Mouse (Mus musculus): ENCODE data around the gene Xrn1. TPM values are rescaled to one million over a fixed set of nuclear protein-coding genes. Genes with fewer than 3 reads are reported as not detected.

Xrn1 gene
- polyA plus RNA-seq, 1 experiment from 2014 or later = 18.8 TPM

DNA sequence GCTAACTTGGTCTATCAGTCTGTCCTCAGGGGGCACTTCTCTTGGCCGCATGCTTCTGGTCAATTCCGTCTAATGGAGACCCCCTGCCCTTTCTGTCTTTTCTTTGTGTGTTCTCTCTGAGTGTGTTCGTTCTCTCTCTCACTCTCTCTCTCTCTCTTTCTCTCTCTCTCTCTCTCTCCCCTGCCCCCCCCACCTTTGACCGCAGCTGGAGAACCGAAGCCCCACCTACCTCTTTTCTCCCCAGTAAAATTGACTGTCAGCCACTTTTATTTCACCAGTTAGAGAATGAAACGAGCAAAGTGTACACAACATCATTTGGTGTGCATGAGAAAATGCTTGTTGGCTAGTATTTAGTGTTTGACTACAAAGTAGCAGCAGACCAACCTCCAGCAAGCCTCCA lies 4.7 kb downstream of the Xrn1 start:
- ATAC-seq (ENCODE audit: insufficient number of reproducible peaks, insufficient read depth, low FRiP score, low read depth) = no peak
- H3K4me2 ChIP-seq (ENCODE audit: low read length) = no peak overlapping the region
- H3K9ac ChIP-seq (ENCODE audit: low read length) = no peak overlapping the region
- peaks cover 20% of the 10 kb centered on the region for H3K36me3 ChIP-seq (ENCODE audit: control insufficient read depth, insufficient read depth, low read length)
- H3K4me3 ChIP-seq (ENCODE audit: control insufficient read depth in 1 of 2, insufficient read depth in 1 of 2, low read depth in 1 of 2, low read length in 2 of 2) = no peak overlapping the region
- H3K27ac ChIP-seq (replicated peaks in 1 of 2; ENCODE audit: control insufficient read depth in 1 of 2, insufficient read depth in 1 of 2, low read depth in 2 of 2, low read length in 2 of 2) = no peak overlapping the region
- no peaks in the 10 kb centered on the region for H3K9me3 ChIP-seq (ENCODE audit: control insufficient read depth, low read length)
- no peaks in the 10 kb centered on the region for H3K4me1 ChIP-seq (ENCODE audit: control insufficient read depth in 2 of 2, insufficient read depth in 2 of 2, low read length in 2 of 2)
- no peaks in the 10 kb centered on the region for H3K27me3 ChIP-seq (ENCODE audit: control insufficient read depth, insufficient read depth, low read length)
- 74% methylated on average over 6 of the region's 6 CpGs for WGBS

DNA sequence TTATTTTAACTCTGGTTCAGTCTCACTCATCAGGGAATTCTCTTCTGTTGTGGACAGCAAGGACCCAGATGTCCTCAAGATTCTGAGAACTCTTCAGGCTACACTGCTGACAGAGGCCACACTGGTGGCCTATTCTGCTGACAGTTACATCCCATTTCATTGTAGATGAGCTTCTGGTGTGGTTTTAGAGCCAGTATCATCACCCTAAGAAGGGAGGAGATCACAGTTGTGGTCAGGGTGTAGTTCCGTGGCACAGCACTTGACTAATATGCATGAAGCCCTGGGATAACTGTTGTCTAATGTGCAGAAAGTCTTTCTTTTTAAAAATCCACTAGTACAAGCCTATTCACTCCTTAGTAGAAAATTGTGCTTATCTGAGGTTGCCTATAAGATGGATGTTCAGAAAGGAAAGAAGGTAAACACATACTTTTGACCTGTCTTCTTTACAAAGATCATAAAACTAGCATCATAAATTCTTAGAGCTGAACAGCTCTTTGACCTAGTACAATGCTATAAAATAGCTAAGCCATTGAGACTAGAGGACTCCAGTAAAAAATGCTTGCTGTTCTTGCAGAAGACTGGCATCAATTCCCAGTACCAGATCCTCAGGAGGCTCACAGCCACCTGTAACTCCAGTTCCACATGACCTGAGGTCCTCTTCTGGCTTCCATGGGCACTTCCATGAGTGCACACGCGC lies 5.3 kb downstream of the Xrn1 start:
- WGBS = 85% methylated on average over 3 of the region's 3 CpGs
- Histone ChIP-seq H3K9ac (ENCODE audit: low read length) (no peak overlapping the region), H3K27me3 (ENCODE audit: control insufficient read depth, insufficient read depth, low read length) (no peaks in the 10 kb centered on the region), H3K36me3 (ENCODE audit: control insufficient read depth, insufficient read depth, low read length) (peaks cover 26% of the 10 kb centered on the region), H3K4me2 (ENCODE audit: low read length) (no peak overlapping the region), H3K9me3 (ENCODE audit: control insufficient read depth, low read length) (no peaks in the 10 kb centered on the region), H3K4me3 (ENCODE audit: control insufficient read depth in 1 of 2, insufficient read depth in 1 of 2, low read depth in 1 of 2, low read length in 2 of 2) (no peak overlapping the region), H3K27ac (replicated peaks in 1 of 2; ENCODE audit: control insufficient read depth in 1 of 2, insufficient read depth in 1 of 2, low read depth in 2 of 2, low read length in 2 of 2) (no peak overlapping the region), H3K4me1 (ENCODE audit: control insufficient read depth in 2 of 2, insufficient read depth in 2 of 2, low read length in 2 of 2) (no peaks in the 10 kb centered on the region)
- ATAC-seq (ENCODE audit: insufficient number of reproducible peaks, insufficient read depth, low FRiP score, low read depth) = no peak

DNA sequence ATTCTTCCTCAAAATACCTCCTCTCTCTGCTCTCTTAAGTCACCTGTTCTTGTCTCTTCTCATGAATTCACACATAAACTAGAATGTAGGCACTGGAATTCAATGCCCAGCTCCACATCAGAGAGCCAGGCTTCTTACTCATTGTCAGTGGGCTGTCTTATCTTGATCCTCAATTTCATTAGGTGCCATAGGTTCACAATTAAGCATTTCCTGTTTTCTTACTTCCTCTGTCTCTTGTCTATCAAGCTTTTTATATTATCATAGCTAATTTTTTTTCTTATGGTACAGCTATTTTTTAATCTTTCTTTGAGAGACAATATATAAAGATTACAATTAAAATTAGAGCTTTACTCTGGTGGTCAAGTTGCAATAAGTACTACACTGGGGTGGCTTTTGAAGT lies 6.5 kb downstream of the Xrn1 start:
- no peak overlapping the region for H3K4me3 ChIP-seq (ENCODE audit: control insufficient read depth in 1 of 2, insufficient read depth in 1 of 2, low read depth in 1 of 2, low read length in 2 of 2)
- ATAC-seq (ENCODE audit: insufficient number of reproducible peaks, insufficient read depth, low FRiP score, low read depth) = no peak
- no peak overlapping the region for H3K4me2 ChIP-seq (ENCODE audit: low read length)
- no peaks in the 10 kb centered on the region for H3K9me3 ChIP-seq (ENCODE audit: control insufficient read depth, low read length)
- H3K4me1 ChIP-seq (ENCODE audit: control insufficient read depth in 2 of 2, insufficient read depth in 2 of 2, low read length in 2 of 2) = no peaks in the 10 kb centered on the region
- no peak overlapping the region for H3K9ac ChIP-seq (ENCODE audit: low read length)
- no peaks in the 10 kb centered on the region for H3K27me3 ChIP-seq (ENCODE audit: control insufficient read depth, insufficient read depth, low read length)
- peaks cover 38% of the 10 kb centered on the region for H3K36me3 ChIP-seq (ENCODE audit: control insufficient read depth, insufficient read depth, low read length)
- no peak overlapping the region for H3K27ac ChIP-seq (replicated peaks in 1 of 2; ENCODE audit: control insufficient read depth in 1 of 2, insufficient read depth in 1 of 2, low read depth in 2 of 2, low read length in 2 of 2)

DNA sequence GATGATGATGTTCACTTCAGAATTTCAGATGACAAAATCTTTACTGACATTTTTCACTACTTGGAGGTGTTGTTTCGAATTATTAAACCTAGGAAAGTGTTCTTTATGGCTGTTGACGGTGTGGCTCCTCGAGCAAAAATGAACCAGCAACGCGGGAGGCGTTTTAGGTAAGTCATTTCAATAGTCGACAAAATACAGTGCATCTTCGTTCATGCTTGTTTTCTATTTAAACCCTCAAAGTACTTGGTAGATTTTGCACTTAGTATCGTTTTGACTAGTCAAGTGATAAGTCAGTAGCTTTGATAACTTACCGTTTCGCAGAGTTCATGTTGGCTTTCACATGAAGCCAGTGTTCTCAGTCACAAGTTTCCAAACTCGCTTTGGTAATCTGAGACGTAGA lies 9.5 kb downstream of the Xrn1 start:
- 94% methylated on average over 13 of the region's 13 CpGs for WGBS

DNA sequence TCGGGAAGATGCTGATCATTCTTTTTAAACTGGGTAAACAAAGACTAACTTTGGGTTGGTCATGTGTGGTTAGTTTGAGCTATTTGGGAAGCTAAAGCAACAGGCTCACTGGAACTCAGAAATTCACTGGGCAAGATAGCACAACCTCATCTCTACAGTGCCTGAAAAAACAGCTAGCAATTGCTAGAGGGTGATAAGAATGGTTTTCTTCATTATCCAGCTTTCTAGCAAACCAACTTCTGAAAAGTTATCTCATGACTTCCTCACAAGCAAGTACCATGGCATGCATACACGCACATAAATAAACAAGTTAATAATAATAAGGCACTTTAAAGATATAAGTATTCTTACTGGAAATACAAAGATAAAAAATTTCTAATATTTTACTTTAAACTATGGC lies 23.7 kb downstream of the Xrn1 start:
- ATAC-seq (ENCODE audit: insufficient number of reproducible peaks, insufficient read depth, low FRiP score, low read depth) = no peak
- peaks cover 85% of the 10 kb centered on the region for H3K36me3 ChIP-seq (ENCODE audit: control insufficient read depth, insufficient read depth, low read length)

More for the DNA sequence above, 9.5 kb downstream of the Xrn1 start:
- H3K36me3 ChIP-seq (ENCODE audit: control insufficient read depth, insufficient read depth, low read length) = peaks cover 52% of the 10 kb centered on the region
- H3K4me3 ChIP-seq (ENCODE audit: control insufficient read depth in 1 of 2, insufficient read depth in 1 of 2, low read depth in 1 of 2, low read length in 2 of 2) = no peak overlapping the region
- no peaks in the 10 kb centered on the region for H3K27me3 ChIP-seq (ENCODE audit: control insufficient read depth, insufficient read depth, low read length)
- H3K9ac ChIP-seq (ENCODE audit: low read length) = no peak overlapping the region
- ATAC-seq (ENCODE audit: insufficient number of reproducible peaks, insufficient read depth, low FRiP score, low read depth) = no peak
- H3K9me3 ChIP-seq (ENCODE audit: control insufficient read depth, low read length) = no peaks in the 10 kb centered on the region
- no peak overlapping the region for H3K4me2 ChIP-seq (ENCODE audit: low read length)
- no peak overlapping the region for H3K27ac ChIP-seq (replicated peaks in 1 of 2; ENCODE audit: control insufficient read depth in 1 of 2, insufficient read depth in 1 of 2, low read depth in 2 of 2, low read length in 2 of 2)
- no peaks in the 10 kb centered on the region for H3K4me1 ChIP-seq (ENCODE audit: control insufficient read depth in 2 of 2, insufficient read depth in 2 of 2, low read length in 2 of 2)

DNA sequence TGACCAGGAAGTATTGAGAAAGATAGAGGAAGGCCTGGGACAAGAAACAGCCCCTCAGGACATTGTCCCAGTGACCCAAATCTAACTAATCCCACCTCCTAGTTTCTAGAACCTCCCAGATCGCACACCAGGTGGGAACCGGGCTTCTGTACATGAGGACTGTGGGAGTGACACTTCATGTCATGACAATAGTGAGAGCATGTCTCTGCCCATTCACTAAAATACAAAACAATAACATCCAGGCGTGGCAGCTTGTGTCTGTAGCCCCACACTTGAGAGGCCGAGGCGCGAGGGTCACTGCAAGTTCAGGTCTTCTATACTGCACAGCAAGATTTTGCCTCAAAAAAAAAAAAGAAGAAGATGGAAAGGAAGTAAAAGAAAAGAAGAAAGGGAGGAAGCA lies 25.3 kb downstream of the Xrn1 start:
- WGBS = 89% methylated on average over 6 of the region's 6 CpGs
- Histone ChIP-seq H3K36me3 (ENCODE audit: control insufficient read depth, insufficient read depth, low read length) (peaks cover 84% of the 10 kb centered on the region), H3K4me1 (ENCODE audit: control insufficient read depth in 2 of 2, insufficient read depth in 2 of 2, low read length in 2 of 2) (no peaks in the 10 kb centered on the region), H3K27me3 (ENCODE audit: control insufficient read depth, insufficient read depth, low read length) (no peaks in the 10 kb centered on the region), H3K9me3 (ENCODE audit: control insufficient read depth, low read length) (no peaks in the 10 kb centered on the region), H3K4me2 (ENCODE audit: low read length) (no peak overlapping the region), H3K4me3 (ENCODE audit: control insufficient read depth in 1 of 2, insufficient read depth in 1 of 2, low read depth in 1 of 2, low read length in 2 of 2) (no peak overlapping the region), H3K9ac (ENCODE audit: low read length) (no peak overlapping the region), H3K27ac (replicated peaks in 1 of 2; ENCODE audit: control insufficient read depth in 1 of 2, insufficient read depth in 1 of 2, low read depth in 2 of 2, low read length in 2 of 2) (no peak overlapping the region)
- no peak for ATAC-seq (ENCODE audit: insufficient number of reproducible peaks, insufficient read depth, low FRiP score, low read depth)

More for the DNA sequence above, 23.7 kb downstream of the Xrn1 start:
- no peak overlapping the region for H3K27ac ChIP-seq (replicated peaks in 1 of 2; ENCODE audit: control insufficient read depth in 1 of 2, insufficient read depth in 1 of 2, low read depth in 2 of 2, low read length in 2 of 2)
- H3K4me1 ChIP-seq (ENCODE audit: control insufficient read depth in 2 of 2, insufficient read depth in 2 of 2, low read length in 2 of 2) = no peaks in the 10 kb centered on the region
- H3K9ac ChIP-seq (ENCODE audit: low read length) = no peak overlapping the region
- 86% methylated on average over 2 of the region's 2 CpGs for WGBS
- no peaks in the 10 kb centered on the region for H3K9me3 ChIP-seq (ENCODE audit: control insufficient read depth, low read length)
- H3K4me2 ChIP-seq (ENCODE audit: low read length) = no peak overlapping the region
- no peak overlapping the region for H3K4me3 ChIP-seq (ENCODE audit: control insufficient read depth in 1 of 2, insufficient read depth in 1 of 2, low read depth in 1 of 2, low read length in 2 of 2)
- H3K27me3 ChIP-seq (ENCODE audit: control insufficient read depth, insufficient read depth, low read length) = no peaks in the 10 kb centered on the region

DNA sequence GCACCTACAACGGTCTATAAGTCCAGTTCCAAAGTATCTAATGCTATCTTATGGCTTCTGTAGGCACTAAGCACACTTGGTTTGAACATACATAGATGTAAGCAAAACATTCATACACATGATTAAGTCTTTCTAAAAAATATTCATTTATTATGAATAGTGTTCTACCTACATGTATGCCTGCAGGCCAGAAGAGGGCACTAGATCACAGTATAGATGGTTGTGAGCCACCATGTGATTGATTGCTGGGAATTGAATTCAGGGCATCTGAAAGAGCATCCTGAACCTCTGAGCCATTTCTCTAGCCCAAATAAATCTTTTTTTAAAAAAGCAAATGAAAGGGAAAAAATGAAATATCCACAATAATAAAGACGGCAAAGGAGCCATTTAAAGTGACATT lies 37.7 kb downstream of the Xrn1 start:
- H3K9ac ChIP-seq (ENCODE audit: low read length) = no peak overlapping the region
- H3K27me3 ChIP-seq (ENCODE audit: control insufficient read depth, insufficient read depth, low read length) = no peaks in the 10 kb centered on the region
- no peak overlapping the region for H3K4me2 ChIP-seq (ENCODE audit: low read length)
- peaks cover 73% of the 10 kb centered on the region for H3K36me3 ChIP-seq (ENCODE audit: control insufficient read depth, insufficient read depth, low read length)
- no peak overlapping the region for H3K4me3 ChIP-seq (ENCODE audit: control insufficient read depth in 1 of 2, insufficient read depth in 1 of 2, low read depth in 1 of 2, low read length in 2 of 2)
- ATAC-seq (ENCODE audit: insufficient number of reproducible peaks, insufficient read depth, low FRiP score, low read depth) = no peak
- 98% methylated on average over 2 of the region's 2 CpGs for WGBS
- no peak overlapping the region for H3K27ac ChIP-seq (replicated peaks in 1 of 2; ENCODE audit: control insufficient read depth in 1 of 2, insufficient read depth in 1 of 2, low read depth in 2 of 2, low read length in 2 of 2)
- H3K4me1 ChIP-seq (ENCODE audit: control insufficient read depth in 2 of 2, insufficient read depth in 2 of 2, low read length in 2 of 2) = no peaks in the 10 kb centered on the region
- H3K9me3 ChIP-seq (ENCODE audit: control insufficient read depth, low read length) = no peaks in the 10 kb centered on the region

DNA sequence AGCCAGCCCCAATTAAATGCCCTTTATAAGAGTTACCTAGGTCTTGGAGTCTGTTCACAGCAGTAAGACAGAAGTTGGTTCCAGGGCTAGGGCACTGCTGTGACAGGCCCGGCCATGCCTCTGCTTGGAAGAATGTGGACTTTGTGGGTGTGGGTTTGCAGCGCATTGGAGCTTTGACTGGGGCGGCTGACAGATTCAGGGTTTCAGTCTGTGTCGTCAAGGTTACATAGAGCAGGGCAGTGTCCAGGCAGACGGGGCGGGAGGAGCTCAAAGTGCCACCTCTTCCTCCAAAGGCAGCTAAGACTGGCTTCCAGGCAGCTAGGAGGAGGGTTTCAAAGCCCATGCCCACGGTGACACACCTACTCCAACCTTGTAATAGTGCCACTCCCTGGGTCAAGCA lies 49.9 kb downstream of the Xrn1 start:
- H3K27me3 ChIP-seq (ENCODE audit: control insufficient read depth, insufficient read depth, low read length) = no peaks in the 10 kb centered on the region
- no peak for ATAC-seq (ENCODE audit: insufficient number of reproducible peaks, insufficient read depth, low FRiP score, low read depth)
- no peak overlapping the region for H3K27ac ChIP-seq (replicated peaks in 1 of 2; ENCODE audit: control insufficient read depth in 1 of 2, insufficient read depth in 1 of 2, low read depth in 2 of 2, low read length in 2 of 2)
- H3K36me3 ChIP-seq (ENCODE audit: control insufficient read depth, insufficient read depth, low read length) = peaks cover 96% of the 10 kb centered on the region
- no peaks in the 10 kb centered on the region for H3K4me1 ChIP-seq (ENCODE audit: control insufficient read depth in 2 of 2, insufficient read depth in 2 of 2, low read length in 2 of 2)
- 85% methylated on average over 7 of the region's 7 CpGs for WGBS
- no peak overlapping the region for H3K9ac ChIP-seq (ENCODE audit: low read length)
- no peak overlapping the region for H3K4me3 ChIP-seq (ENCODE audit: control insufficient read depth in 1 of 2, insufficient read depth in 1 of 2, low read depth in 1 of 2, low read length in 2 of 2)
- no peaks in the 10 kb centered on the region for H3K9me3 ChIP-seq (ENCODE audit: control insufficient read depth, low read length)
- H3K4me2 ChIP-seq (ENCODE audit: low read length) = no peak overlapping the region
